Mouse (Mus musculus): ENCODE results near the gene Ano2.

The Ano2 gene

DNA sequence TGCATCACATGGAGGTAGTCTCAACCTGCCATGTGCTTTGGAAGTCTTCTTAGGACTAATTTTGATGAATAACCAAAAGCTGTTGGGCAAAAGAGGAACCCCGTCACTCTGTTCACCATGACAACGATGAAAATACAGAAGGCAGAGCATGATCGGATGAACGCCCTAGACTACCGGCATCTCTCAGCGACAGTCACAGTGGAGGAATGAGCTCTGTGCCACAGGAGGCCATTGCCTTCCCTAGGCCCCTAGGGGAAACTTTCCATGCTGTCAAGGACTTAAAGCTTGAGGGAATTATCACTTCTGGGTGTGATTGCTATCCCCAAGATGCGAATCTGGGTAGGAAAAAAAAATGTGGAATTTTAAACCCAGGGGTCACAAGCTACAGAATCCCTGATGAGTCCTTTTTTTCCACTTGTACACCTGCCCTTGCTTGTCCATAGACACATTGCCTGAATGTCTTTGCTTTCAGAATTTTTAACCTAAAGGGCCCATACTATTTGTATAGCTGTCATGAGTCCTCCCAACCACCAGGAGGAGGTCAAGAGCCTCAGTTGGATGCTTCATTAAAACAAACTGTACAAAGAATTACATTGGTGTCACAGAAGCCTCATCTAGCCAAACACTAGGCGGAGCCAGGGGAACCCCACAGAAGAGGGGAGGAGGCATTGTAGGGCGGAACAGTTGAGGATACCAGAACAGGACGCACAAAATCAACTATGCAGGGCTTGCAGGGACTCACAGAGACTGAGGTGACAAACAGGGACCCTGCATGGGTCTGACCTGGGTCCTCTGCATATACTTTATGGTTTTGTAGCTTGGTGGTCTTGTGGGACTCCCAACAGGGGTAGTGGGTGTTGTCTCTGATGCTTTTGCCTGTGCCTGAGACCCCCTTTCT lies 53.2 kb downstream of the Ano2 start:
- DNase-seq: peak; percentile 18

DNA sequence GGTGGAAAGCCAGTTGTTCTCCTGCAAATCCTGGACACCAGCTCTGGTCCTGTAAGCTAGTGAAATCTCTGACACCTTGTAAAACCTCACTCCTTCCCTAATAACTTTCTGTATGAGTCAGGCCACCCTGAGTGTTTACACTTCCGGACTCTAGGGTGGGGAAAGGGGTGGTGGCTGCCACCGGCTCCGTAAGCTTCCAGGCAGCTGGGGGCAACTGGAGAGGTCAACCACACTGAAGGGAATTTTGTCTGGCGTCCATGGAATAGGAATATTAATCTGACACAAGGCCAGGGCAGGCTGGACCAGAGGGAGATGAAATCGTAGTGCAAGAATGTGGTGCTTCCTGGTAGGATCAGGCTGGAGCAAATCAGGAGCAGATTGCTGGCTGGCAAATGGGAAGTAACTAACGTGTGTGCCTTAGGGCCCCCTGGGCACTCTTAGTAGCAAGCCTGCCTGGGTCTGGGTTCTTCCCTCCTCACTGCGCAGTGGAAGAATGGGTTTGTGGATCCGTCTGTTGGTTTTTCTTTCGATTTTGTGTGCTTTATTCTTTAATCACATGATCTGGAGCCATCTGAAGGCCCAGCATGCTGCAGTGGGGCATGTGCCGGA lies 57.2 kb downstream of the Ano2 start:
- DNase-seq: no peak

DNA sequence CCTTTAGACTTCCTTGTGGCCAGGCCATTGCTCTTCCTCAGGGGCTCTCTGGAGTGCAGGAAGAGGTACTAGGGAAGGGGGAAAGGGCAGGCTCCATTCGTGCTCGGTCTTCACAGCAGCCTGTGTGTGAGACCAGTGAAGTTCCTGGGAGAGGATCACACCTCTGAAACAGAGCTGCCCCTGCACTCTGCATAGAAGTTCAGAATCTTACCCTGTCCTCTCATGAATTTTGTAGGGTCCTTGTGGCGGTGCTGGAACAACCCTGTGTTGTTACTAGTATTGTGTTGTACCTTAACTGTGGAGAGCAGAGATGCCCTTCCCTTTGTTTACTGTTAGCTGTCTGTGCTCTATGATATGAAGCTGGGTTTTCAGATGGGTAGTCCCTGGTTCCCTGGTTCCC lies 58.4 kb downstream of the Ano2 start:
- DNase-seq: no peak

DNA sequence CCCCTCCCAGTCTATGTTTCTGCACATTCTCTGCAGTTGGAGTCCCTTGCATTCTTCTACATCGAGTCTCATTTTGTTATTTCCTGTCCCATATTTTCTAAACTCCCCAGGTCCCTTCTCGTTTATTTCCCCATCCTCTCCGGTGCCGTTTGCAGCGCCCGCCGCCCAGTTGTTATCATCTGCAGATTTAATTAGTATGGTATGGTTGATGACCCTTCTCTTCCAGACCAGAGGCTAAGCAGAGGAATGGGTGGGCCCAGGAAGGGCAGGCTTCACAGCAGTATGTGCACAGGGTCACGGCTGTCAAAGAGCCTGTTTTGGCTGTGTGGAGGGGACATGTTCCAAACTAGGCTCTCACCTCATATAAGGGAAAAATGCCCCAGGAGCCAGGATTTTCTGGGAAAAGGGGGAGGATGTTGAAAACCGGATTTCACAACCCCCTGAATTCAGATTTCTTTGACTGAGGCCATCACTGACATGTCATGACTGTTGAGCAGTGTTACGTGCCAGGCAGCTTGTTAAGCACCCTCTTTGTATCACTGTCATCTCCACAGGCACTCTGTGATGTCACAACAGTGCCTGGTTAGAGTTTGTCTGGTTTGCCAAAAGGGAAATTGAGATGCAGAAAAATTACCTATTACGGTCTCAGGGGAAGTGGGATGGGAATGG lies 72.8 kb downstream of the Ano2 start:
- DNase-seq: no peak

DNA sequence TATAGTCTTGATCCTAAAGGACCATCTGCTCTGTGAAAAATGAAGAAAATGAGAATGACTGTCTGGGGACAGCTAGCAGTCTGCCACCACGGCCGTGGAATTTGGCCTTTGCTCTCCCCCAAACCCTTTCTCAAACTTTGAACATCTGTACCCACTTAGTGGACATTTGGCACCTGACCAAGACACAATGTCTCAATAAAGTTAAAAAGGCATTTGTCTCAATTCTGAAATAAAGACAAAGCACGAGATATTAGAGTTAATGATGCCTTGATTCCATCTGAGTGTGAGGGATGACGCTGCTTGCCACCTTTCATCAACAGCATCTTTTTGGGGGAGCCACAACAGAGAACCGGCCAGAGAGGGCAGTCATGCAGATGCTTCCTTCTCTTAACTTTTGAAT lies 83.0 kb downstream of the Ano2 start:
- no peak for DNase-seq

DNA sequence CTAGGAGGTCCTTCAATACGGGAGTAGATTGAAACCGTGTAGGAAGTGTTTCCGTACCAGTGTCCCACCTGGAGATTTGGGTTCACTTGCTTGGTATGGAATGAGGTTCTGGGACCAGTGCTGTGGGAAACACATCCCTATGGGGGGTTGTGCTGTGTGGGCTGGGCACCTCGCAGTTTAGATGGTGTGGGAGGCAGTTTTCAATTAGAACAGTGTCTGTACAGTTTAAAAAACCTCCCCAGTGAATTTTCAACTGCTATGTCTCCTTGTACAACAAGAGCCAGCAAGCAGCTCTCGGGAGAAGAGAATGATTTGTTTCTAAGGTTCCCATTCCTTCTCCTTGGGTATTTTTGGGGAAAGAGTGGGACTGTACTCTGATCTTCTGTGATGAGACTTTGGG lies 86.1 kb downstream of the Ano2 start:
- no peak for DNase-seq

DNA sequence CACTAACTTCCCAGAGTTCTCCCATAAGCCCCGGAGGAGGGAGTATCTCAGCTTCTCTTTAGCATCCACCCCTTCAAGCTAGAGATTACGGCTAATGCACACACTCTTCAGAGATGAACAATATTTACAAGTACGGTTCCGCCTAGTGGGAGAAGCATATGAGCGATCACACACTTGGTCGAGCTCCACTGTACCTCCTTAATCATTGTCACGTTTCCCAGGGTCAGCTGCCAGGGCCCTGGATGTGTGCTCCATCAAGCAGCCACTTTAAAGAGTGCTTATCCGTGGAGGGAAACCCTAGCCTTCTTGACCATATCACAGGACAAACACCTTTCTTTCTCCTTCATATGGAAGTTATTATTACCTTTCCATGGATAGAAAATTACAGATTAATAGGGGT lies 112.7 kb downstream of the Ano2 start:
- no peak for DNase-seq

DNA sequence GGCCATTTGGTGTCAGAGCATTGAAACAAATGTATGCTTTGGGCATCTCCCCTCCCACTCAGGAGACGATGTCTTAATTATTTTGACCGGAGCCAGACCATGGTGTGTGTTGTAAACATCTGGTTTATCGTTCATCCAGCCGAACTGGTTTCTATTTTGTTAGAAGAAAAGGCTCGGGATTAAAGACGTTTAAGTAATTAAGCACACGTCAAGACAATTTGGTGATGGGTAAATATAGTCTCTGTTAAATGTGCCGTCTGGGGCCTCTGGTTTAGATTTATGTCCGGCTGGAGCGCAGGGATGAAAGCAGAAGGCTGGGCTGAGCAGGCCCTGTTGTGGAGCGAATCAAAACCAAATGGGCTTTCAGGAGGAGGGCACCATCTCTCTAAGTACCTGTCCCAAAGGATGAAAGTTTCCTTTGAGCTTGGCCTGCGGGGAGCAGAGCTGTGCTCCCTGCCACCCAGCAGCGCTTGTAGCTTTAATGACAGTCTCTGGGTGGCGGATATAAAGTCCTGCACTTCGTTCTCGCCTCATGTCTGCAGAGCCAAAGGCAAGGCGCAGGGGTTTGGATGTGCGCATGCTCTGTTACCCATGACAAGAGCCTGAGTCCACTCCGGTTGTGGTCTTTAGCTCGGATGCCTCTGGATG lies 113.3 kb downstream of the Ano2 start:
- no peak for DNase-seq

DNA sequence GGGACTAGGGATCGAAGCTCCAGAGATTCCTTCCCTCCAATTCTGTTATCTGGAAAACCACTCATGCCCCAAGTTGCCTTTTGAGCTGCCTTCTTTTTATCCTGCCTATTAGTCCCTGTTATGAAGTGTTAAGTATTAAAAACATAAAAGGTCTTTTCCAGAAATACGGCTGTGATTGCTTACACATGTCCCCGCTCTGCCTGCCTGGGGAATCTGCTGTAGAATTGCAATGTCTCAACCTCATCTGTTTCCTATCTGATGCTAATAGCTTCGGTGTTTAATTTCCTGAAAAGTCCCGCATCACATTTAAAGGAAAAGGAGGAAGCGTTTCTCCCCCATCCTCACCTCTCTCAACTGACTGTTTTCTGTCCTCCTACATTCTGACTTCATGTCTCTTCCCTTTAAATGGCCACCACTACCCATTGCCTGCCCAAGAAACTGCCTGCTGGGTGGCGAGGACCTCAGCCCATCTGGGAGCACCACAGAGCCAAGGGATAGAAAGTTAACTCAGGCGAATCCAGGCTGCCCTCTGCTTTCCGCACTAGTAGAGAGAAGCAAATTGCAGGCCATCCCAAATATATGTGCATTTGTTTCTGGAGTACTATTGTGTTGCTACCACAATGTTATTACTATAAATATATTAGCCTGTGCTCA lies 118.9 kb downstream of the Ano2 start:
- no peak for DNase-seq

DNA sequence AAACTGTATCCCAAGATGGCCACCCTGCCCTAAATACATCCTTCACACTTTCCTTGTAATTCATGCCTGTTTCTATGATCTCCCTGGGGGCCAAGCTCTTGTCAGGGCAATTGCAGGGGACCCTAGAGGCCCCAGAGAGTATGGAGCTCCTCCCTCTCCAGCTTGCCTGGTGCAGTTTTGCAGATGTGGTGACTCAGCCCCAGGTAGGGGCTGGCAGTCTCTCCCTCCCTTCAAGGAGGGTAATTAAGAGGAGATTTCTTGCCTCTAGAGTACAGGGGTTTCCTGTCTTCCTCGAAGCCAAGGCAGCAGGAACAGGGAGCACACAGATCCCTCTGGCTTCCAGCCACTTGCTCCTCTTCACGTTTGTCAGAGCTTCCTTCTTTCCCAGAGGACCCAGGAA lies 121.2 kb downstream of the Ano2 start:
- DNase-seq: no peak

DNA sequence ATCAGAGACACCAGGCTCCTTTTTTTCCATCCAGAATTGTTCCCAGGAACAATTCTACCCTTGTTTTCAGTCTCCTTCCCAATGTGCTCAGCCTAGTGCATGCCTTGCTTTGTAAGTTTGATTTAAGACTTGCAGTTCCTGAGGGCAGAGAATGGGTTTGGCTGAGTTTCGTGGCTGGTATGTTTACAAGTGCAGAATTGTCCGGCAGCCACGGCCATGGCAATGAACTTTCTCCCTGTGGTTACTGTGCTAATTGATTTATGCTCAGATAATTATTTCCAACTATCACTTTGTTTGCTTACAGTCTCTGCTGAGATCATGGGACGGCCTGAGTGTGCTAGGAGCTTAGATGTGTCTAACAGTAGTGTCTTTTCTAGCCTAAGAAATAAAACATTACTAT lies 147.9 kb downstream of the Ano2 start:
- no peak for DNase-seq

DNA sequence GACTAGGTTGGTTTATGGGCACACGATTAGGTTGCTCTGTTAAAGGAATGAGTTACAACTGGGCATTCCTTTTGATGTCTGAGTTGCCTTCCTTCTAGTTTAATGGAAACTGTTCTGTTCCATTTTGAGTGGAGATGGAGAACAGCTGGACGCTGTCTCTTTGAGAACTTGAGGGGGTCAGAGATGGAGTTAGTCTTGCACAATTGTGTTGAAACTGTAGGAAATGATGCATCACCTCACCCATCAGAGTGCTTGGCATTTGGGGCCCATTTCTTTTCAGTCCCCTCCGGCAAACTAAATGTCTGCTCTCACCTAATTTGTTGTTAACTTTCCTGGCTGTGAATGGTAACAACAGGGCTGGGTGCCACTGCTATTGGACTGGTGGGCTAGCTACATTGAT lies 151.1 kb downstream of the Ano2 start:
- DNase-seq: no peak

DNA sequence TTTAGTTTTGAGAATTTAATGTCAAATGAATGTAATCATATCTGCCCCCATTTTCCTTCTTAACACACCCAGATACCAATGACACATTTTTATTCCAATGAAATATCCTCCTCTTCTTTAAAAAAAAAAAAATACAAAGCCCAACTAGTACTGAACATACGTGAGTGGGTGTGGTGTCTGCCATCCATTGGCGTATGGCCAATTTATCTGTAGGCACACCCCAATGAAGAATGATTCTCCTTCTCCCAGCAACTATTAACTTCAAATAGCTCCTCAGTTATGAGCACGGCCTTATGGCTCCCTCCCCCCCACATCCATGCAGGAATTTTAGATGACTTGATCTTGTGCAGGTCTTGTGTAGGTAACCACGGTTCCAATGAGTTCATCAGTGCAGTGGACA lies 161.0 kb downstream of the Ano2 start:
- peak; percentile 60 for DNase-seq

DNA sequence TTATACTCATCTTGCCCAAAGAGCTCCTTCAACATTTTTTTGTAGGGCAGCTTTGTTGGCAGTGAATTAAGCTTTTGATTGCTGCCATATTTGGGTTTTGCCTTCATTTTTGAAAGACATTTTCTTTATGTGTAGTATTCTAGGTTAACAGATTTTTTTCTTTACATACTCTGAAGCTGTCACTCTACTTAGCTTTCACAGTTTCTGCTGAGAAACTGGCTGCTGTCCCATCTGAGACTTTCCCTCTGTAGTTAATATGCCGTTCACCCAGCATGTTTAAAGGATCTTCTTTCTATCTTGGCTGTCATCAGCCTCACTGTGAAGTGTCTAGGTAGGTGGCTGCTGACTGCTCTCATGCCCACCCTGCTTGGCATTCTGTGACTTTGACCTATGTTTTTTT lies 168.1 kb downstream of the Ano2 start:
- no peak for DNase-seq

DNA sequence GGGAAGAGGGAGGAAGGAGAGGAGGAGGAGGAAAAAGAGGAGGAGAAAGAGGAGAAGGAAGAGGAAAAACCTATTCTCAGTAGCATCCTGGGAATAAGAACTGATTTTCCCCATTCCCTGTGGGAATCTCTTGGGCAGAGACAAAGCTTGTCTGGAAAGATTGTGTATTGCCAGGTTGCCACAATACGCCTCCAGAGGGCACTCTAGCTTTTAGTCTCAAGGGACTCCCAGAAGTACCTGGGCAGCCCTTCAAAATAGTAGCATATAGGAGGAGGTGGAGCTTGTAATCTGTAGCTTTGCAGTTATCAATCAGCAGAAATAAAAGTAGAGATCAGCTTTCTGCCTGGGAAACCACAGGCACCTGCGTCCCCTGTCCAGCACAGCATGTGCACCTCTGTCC lies 178.3 kb downstream of the Ano2 start:
- peak; percentile 23 for DNase-seq

DNA sequence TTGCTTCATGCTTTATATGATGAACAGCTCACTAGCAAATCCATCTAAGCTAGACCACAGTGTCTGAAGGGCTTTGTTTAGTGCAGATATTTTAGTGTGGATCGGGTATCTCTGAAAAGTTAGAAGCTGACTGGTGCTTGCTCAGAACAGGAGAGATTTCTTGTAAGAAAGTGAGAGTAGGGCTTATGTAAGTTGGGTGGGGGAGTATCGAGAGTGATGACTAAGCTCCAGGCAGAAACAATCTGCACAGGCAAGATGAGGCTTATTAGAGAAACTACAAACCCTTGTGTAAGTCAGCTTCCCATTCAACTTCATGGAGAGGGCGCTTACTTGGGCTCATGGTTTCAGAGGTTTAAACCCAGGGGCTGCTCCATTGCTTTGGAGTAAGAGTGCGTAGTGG lies 181.3 kb downstream of the Ano2 start:
- DNase-seq: peak; percentile 22

DNA sequence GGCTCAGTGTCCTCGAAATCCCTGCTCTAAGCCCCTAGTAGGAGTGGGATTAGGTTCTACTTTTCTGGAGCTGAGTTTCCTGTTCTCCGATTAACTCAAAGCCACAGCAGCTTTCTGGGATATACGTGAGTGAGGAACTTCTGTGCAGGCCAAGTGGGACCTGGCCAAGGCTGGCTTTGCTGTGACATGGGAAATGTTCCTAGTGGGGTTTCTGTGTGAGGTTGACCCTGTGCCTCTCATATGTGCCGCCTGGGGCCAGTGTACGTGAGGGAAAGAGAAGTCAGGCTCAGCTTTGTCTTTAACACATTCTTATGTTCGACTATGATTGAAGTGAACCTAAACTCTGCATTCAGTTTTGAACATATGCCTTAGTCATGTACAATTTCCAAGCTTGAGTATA lies 184.5 kb downstream of the Ano2 start:
- no peak for DNase-seq

DNA sequence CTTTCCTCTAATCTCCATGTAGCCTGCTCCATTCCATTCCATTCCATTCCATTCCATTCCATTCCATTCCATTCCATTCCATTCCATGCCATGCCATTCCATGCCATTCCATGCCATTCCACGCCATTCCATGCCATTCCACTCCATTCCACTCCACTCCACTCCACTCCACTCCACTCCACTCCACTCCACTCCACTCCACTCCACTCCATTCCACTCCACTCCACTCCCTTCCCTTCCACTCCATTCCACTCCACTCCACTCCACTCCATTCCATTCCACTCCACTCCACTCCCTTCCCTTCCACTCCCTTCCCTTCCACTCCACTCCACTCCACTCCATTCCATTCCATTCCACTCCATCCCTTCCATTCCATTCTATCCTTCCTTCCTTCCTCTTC lies 186.7 kb downstream of the Ano2 start:
- no peak for DNase-seq

DNA sequence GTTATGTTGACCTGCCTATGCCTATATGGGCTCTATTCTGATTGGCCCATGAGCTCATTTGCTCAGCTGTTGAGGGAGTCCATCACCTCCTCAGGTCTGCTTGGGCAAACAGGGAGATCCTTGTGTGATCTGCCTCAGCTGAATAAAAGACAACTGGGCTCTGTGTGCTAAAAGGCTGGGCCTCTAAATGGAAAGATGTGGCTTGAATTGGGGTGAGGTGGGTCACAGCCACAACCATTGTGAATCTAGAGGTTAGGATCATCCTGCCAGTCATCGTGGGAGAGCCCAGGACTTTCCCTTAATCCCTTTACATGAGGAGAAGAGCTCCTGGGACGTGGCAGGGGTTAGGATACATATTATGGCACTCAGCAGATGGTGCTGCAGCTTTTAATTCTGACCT lies 188.5 kb downstream of the Ano2 start:
- no peak for DNase-seq

DNA sequence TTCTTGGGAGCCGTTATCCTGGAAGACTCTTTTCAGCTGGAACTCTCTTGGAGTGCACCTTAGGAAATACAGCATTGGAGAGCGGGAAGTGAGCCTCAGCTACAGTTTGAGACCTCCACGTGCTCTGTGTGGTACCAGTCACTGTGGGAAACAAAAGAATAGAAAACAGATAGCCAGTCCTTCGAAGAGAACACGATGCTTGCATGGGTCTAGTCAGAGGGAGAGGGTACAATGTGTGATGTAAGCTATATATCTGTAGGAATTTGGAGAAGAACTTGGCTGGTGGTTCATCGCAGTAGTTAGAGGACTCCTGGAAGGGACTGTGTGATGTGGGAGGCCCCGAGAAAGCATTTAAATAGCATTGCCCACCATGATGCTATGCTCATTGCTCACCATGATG lies 189.1 kb downstream of the Ano2 start:
- DNase-seq: no peak

DNA sequence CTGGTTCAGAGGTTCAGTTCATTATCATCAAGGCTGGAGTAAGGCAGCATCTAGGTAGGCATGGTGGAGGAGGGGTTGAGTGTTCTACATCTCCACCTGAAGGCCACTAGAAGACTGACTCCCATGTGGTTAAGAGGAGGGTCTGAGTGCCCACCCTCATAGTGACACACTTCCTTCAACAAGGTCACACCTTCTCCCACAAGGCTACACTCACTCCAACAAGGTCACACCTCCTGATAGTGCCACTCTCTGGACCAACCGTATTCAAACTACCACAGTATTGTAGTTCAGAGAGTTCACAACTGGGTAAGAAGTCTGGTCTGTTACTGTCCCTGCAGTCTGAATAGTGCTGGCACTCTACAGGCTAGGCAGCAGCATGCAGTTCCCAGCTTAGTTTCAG lies 198.4 kb downstream of the Ano2 start:
- no peak for DNase-seq

DNA sequence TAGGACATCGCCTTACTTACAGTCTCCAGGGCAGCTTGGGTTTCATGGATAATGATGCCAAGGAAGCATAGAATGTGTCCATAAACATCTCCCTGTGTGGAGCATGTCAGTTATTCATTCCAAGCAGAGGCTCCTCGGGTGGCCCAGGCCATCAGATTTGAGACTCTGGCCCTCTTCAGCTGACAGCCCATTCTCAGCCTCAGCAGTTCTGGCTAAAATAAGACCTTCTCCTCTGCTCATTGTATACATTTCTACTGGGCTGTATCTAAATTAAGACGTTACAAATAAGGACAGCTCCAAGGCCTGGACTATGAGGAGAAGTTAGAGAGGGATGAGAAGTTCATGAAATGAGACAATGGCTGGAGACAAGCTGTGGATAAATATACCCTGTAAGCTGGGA lies 204.1 kb downstream of the Ano2 start:
- no peak for DNase-seq

DNA sequence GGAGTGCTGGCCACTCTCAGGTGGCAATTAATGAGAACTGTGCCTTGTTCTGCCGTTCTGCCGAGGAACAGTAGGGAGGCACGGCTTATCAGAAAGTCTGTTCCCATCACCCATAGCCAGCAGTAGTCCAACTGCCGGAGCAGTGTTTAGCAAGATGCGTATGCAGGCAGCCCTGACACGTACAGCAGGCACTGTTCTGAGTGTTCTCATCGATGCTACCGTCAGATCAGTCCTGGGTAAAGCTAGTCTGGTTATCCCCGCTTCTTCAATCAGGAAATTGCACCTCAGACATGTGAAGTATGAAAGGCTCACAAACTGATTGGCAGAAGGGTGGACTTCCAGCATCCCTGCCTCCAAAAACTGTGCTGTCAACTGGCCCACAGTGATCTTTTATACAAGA lies 224.2 kb downstream of the Ano2 start:
- peak; percentile 38 for DNase-seq
